Mouse (Mus musculus): ENCODE results near the gene Clcn3.

DNA sequence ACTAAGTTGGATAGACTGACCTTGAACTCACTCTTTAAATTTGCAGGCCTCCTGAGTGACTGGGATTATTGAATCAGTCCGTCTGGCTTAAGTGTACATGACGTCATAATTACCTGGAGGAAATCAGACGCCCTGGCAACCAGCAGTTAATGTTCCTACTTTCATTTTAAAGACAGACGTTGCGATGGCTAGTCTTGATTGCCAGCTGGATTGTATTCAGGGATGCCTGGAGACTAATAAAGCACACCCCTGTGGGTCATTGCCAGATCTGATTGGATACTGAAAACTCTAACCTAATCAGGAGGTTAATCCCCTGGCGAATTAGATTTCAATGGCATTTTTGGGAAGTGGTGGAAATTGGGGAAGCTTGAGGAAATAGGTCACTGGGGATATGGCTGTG is 96.4 kb downstream of the Clcn3 start:
- no peak for TF ChIP-seq POLR2A (IDR thresholded peaks at IDR 0.05; ENCODE audit: extremely low read depth, insufficient read depth, low read length)
- no peak for TF ChIP-seq CTCF (IDR thresholded peaks at IDR 0.05; ENCODE audit: extremely low read depth, insufficient read depth, low read length)

Measured in cortical plate, adult 2 months (tissue).